Mouse (Mus musculus) mesoderm, embryonic 11.5 days (tissue): Measurements from ENCODE around the gene Zfp987.
"Not testable (repeated sequence)": the region's sequence is repeated elsewhere in the genome, so short reads cannot be mapped to it uniquely, and the experiment has no call there.

Experiments used
- DNase-seq: peaks from one replicate; pipeline ENCODE4 v3.0.0-alpha.2; 2012; ENCODE audit warnings: low read depth, low spot score

Gene Zfp987

DNA sequence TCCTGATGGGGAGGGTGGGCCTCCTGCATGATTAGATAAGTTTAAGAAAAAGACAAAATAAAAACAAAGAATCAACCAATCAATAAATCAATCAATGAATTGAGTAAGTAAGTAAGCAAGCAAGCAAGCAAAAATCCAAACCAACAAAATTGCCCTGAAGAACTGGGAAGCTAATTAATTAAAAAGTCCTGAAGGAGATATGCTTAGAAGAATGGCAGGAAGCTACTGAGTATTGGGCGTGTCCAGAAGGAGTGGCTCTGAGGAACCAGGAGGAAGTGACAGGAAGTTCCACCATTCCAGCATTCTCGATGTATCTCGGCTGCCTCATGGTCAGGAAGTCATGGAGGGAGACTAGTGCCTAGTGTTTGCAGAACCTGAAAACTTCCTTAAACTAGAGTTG lies at the start of gene Zfp987:
Zfp987 (plus strand) TSS at position 301 of the 400 bp plus-strand sequence.
- not testable (repeated sequence) for DNase-seq

DNA sequence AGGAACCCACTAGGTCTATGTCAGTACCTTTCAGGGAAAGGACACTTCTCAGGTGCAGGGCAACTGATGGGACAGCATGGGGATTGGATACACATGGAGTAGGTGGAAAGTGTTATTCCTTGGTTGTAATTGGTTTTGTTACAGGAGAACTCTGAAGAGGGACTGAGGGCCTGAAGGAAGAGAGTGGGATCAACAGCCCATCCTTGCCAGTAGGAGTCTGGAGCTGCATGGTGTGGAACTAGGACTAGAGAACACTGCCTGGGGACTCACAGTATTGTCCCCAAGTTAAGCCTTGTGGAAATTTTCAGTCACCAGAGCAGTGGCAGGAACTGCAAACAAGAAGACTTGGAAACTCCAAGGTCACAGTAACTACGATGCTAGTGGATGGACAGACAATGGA lies 44.6 kb upstream of the Zfp987 start:
- DNase-seq = not testable (repeated sequence)

DNA sequence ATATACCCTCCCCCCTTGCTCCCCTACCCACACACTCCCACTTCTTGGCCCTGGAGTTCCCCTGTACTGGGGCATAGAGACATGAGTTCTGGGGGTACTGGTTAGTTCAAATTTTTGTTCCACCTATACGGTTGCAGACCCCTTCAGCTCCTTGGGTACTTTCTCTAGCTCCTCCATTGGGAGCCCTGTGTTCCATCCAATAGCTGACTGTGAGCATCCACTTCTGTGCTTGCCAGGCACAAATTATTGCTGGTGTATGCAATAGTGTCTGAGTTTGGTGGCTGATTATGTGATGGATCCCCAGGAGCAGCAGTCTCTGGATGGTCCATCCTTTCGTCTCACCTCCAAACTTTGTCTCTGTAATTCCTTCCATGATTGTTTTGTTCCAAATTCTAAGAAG lies 43.7 kb upstream of the Zfp987 start:
- not testable (repeated sequence) for DNase-seq

DNA sequence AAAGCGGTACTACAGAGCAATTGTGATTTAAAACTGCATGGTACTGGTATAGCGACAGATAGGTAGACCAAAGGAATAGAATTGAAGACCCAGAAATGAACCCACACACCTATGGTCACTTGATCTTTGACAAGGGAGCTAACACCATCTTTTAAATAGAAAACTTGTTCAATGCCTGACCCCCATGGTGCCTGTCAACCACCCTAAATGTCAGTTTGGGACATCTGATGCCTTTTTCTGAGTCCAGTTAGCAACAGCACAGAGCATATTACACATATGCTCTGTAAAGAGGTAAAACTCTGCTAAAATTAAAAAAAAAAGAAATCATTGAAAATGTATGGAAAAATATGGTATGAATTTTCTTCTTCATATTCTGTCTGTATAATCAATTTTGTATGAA lies 41.8 kb upstream of the Zfp987 start:
- no peak for DNase-seq

DNA sequence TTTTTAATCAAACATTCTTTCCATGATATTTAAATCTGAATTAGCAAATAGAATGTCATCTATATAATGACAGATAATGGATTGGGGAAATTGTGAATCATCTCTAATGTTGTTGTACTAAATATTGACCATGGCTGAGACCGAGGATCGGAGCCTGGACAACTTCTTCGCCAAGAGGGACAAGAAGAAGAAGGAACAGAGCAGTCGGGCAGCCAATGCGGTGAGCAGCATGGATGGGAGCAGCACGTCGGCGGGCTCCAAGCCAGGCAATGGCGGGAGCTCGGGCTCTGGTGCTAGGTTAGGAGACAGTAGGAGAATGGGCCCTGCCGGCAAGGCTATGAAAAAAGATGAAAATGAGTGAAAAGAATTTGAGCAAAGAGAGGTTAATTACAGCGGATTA lies 38.5 kb upstream of the Zfp987 start:
- not testable (repeated sequence) for DNase-seq

- not testable (repeated sequence) for DNase-seq
These were observed 38.0 kb upstream of the Zfp987 start for GRCm38 (mm10) chr4:146059078-146059477.

GRCm38 (mm10) chr4:146059974-146060693 lies 37.0 kb upstream of the Zfp987 start:
- DNase-seq = not testable (repeated sequence)

GRCm38 (mm10) chr4:146061082-146061481 lies 36.0 kb upstream of the Zfp987 start:
- not testable (repeated sequence) for DNase-seq

DNA sequence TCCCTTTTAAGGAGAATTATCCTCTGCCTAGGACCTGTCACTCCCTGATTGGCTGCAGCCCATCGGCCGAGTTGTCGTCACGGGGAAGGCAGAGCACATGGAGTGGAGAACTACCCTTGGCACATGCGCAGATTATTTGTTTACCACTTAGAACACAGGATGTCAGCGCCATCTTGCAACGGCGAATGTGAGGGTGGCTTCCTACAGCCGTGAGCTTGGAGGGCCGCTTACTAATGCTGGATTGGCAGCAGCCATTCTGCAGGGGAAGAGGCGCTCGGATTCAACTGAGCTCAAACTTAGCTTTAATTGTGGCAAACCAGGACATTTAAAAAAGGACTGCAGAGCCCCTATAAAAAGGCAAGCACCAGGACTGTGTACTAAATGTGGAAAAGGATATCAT lies 35.1 kb upstream of the Zfp987 start:
- DNase-seq = not testable (repeated sequence)

DNA sequence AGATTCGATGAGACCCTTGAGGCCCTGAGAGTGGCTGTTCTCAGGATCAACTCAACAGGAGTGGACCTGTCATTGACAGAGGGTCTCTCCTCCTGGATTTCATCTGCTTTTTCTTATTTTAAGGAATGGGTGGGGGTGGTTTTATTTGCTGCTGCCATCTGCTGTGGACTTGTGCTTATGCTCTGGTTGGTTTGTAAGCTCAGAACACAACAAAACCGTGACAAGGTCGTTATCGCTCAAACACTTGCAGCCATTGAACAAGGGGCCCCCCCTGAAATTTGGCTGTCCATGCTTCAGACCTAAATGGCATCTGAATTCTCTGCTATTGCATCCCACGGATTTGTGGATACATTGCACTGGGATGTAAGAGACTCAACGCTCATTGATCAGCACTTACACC lies 34.1 kb upstream of the Zfp987 start:
- DNase-seq = not testable (repeated sequence)

GRCm38 (mm10) chr4:146063621-146064020 lies 33.5 kb upstream of the Zfp987 start:
- not testable (repeated sequence) for DNase-seq

DNA sequence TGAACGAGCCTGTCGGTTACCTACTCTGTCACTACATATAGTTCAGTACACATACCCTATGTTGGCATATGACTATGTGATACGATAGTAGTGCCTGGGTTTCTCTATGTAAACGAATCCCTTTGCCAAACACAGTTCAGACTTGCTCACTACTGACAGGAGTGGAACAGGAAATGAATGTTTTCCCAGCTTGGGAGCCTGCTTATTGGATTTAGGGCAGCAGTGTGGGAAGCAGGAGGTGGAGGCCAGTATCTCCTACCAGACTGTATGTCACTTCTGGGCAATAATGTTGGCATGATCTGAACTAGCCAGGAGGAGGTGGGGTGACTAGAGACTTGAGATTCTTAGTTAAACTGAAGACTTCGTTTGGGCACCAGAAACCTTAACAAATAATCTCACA lies 32.3 kb upstream of the Zfp987 start:
- DNase-seq = not testable (repeated sequence)

DNA sequence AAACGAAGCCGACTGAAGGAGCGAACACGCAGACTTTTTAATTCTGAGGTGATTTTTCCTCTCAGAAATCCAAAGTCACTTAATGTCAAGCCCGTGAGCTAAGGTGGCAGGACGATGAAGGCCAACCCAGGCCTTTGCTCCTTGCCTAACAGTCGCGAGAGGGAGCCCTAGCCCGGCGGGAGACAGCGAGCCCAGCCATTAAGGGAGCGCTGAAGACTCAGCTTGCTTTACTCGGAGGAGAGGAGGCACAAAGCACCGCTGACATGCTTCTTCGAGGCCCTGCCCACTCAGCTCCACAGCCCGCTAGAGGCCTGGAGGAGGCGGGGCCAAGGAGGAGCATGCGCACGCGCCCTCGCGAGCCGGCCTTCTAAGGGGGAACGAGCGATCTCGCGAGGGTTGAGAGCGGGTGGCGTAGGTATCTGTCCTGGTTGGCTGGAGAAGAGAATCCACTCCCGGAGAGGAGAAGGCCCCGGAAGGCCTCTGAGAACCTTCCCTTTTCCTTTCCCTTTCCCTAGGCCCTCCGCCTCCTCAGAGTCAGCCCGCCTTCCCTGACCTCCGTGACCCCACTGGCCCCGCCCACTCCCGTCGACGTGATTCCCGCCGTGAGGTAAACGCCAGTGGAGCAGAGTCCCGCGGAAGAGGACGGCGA lies 30.0 kb upstream of the Zfp987 start:
- DNase-seq = not testable (repeated sequence)

DNA sequence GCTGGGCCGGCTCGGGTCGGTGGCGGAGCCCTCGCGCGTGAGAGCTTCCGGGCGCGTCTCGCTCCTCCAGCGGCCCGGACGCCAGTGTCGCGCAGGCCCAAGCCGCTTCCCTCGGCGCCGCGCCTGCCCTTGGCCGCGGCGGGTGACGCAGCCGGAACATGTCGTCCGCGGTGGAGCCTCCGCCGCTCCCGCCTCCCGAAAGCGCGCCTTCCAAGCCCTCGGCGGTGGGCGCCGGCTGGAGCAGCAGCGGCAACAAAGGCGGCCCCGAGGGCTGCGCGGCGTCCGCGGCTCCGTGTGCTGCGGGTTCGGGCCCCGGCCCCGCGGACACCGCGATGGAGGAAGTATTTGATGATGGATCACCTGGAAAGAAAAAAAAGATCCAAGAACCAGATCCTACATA lies 29.5 kb upstream of the Zfp987 start:
- DNase-seq = not testable (repeated sequence)

- DNase-seq = not testable (repeated sequence)
These were observed 23.8 kb upstream of the Zfp987 start for GRCm38 (mm10) chr4:146073264-146073663.

- not testable (repeated sequence) for DNase-seq
These were observed 4.3 kb downstream of the Zfp987 start for GRCm38 (mm10) chr4:146101448-146101847.

DNA sequence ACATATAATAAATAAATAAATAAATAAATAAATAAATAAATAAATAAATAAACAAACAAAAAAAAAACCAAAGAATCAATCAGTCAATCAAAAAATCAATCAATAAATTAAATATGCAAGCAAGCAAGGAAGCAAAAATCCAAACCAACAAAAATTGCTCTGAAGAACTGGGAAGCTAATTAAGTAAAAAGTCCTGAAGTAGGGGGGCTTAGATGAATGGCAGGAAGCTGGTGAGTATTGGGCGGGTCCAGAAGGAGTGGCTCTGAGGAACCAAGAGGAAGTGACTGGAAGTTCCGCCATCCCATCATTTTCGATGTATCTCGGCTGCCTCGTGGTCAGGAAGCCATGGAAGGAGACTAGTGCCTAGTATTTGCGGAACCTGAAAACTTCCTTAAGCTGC lies 59.4 kb downstream of the Zfp987 start, which contains the start of gene Zfp600:
Zfp600 (plus strand) TSS at position 301 of the 400 bp plus-strand sequence.
- DNase-seq = not testable (repeated sequence)

- DNase-seq = not testable (repeated sequence)
These were observed 65.8 kb downstream of the Zfp987 start for GRCm38 (mm10) chr4:146162893-146163292.

GRCm38 (mm10) chr4:146167202-146167832 lies 70.2 kb downstream of the Zfp987 start:
- DNase-seq = not testable (repeated sequence)

DNA sequence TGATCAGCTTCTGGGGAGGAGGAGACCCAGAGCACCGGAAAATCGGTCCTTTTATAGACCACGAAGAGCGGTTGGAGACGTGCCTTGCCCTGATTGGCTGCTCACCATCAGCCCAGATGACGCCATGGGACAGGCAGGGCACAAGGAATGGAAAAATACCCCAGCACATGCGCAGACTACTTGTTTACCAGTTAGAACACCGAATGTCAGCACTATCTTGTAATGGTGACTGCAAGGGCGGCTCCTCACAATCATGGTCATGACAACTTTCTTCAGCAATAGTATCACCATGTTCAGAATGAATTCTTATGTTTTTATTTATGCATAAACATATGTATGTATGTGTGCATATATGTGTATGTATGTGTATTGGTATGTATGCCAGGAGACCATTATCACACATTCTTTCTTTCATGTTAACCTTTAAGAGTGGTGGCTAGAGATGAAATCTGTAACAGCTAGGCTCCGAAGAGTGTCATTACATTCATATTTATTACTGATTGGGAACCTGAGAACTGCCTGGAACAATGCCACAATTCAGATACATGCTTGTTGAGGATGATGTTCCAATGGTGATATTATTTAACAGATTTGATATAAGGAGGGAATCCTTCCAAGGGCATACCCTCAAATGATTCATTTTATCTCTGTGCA lies 70.9 kb downstream of the Zfp987 start:
- not testable (repeated sequence) for DNase-seq

GRCm38 (mm10) chr4:146168730-146169215 lies 71.7 kb downstream of the Zfp987 start:
- not testable (repeated sequence) for DNase-seq
